Mouse (Mus musculus): ENCODE measurements around the gene Col18a1.
A peak's percentile ranks its signal among the peaks of the same experiment; 100 is the strongest.

Col18a1 gene

GRCm38 (mm10) chr10:77011681-77012080, 154.7 kb downstream of the Col18a1 start:
- DNase-seq (ENCODE audit: low spot score), result no peak

GRCm38 (mm10) chr10:77008698-77009097, 157.7 kb downstream of the Col18a1 start:
- no peak for DNase-seq (ENCODE audit: low spot score)

- DNase-seq (ENCODE audit: low spot score), result peak; percentile 73
Observed at GRCm38 (mm10) chr10:77008109-77008561, 158.2 kb downstream of the Col18a1 start.

- no peak for DNase-seq (ENCODE audit: low spot score)
Observed at GRCm38 (mm10) chr10:77007433-77008108, 158.8 kb downstream of the Col18a1 start.

DNA sequence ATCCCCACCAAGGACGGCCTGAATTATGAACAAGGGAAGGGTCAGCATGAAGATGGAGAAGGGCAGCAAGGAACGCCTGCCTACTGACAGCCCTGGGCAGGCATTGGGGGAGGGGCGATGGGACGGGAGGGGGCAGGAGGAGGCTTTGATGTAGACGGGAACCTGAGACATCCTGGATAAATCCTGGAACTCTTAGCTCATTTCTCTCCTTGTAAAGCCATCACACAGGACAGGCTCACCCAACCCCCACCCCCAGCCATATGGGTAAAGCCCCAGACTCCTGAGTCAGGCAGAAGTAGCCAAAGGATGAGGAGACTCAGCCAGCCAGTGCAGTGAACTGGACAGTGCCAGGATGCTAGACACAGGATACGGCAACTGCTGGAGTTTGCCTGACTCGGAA, 161.4 kb downstream of the Col18a1 start:
- DNase-seq (ENCODE audit: low spot score), result no peak

All from layer of hippocampus, adult 11-12 months (tissue).